Mouse (Mus musculus) megakaryocyte, adult 5-6 weeks (primary cell): ENCODE results near the gene Ctsll3. TPM values are rescaled to one million over a fixed set of nuclear protein-coding genes. Genes with fewer than 3 reads are reported as not detected.

Source experiments
- ATAC-seq: 2 replicates; pipeline ENCODE4 v1.8.0; 2016; ENCODE audit warnings: mild to moderate bottlenecking, inconsistent platforms; ENCODE audit not compliant: poor library complexity, severe bottlenecking
- total RNA-seq, 2 experiments: library from RNA; stranded (forward) in 1 of 2; stranded (reverse) in 1 of 2; fragments of 153-499, 151-499 nt in 1 of 2; fragments of 221-1000, 200-1000 nt in 1 of 2; gene quantifications; 2 replicates each; pipeline versions ENCODE4 v1.2.3 to v1.2.4; 2015 to 2017

The Ctsll3 gene
- total RNA-seq, 2 experiments from 2014 or later, result not detected

- no peak for ATAC-seq
These were observed 54.1 kb downstream of the Ctsll3 start for GRCm38 (mm10) chr13:60748556-60748955.

Other genes with a start within 250 kb of the Ctsll3 start
- 5.7 and 6.2 TPM in 2 replicates for gene Dapk1, start 200.9 kb downstream of the Ctsll3 start, total RNA-seq (2015)
- 3.7 and 5.2 TPM in 2 replicates for gene Dapk1, start 200.9 kb downstream of the Ctsll3 start, total RNA-seq (2017)
- not detected in 2 replicates for gene BC051665, start 16.5 kb downstream of the Ctsll3 start, total RNA-seq (2015)
- gene BC051665, start 16.5 kb downstream of the Ctsll3 start, total RNA-seq (2017), result not detected in 2 replicates
- 0.16 and 0.30 TPM in 2 replicates for gene 4930486L24Rik, start 61.6 kb upstream of the Ctsll3 start, total RNA-seq (2015)
- gene 4930486L24Rik, start 61.6 kb upstream of the Ctsll3 start, total RNA-seq (2017), result 0.22 TPM in 1 of 2 replicates, not detected in the other
- gene Gm49392, start 94.0 kb upstream of the Ctsll3 start, total RNA-seq (2015), result not detected in 2 replicates
- gene Gm49392, start 94.0 kb upstream of the Ctsll3 start, total RNA-seq (2017), result 0.61 TPM in 1 of 2 replicates, not detected in the other
- 1.7 and 3.0 TPM in 2 replicates for gene Ctla2b, start 94.6 kb upstream of the Ctsll3 start, total RNA-seq (2015)
- gene Ctla2b, start 94.6 kb upstream of the Ctsll3 start, total RNA-seq (2017), result 1.7 and 2.1 TPM in 2 replicates
- gene Tpbpb, start 102.0 kb upstream of the Ctsll3 start, total RNA-seq (2015), result not detected in 2 replicates
- not detected in 2 replicates for gene Tpbpb, start 102.0 kb upstream of the Ctsll3 start, total RNA-seq (2017)
- not detected in 2 replicates for gene Gm49393, start 132.7 kb upstream of the Ctsll3 start, total RNA-seq (2015)
- gene Gm49393, start 132.7 kb upstream of the Ctsll3 start, total RNA-seq (2017), result not detected in 2 replicates
- gene Gm49391, start 133.7 kb upstream of the Ctsll3 start, total RNA-seq (2015), result 1.1 TPM in 1 of 2 replicates, not detected in the other
- gene Gm49391, start 133.7 kb upstream of the Ctsll3 start, total RNA-seq (2017), result not detected in 2 replicates
- 1.6 and 5.3 TPM in 2 replicates for gene Ctla2a, start 133.8 kb upstream of the Ctsll3 start, total RNA-seq (2015)
- gene Ctla2a, start 133.8 kb upstream of the Ctsll3 start, total RNA-seq (2017), result 4.4 and 9.3 TPM in 2 replicates
- not detected in 2 replicates for gene Tpbpa, start 139.1 kb upstream of the Ctsll3 start, total RNA-seq (2015)
- not detected in 2 replicates for gene Tpbpa, start 139.1 kb upstream of the Ctsll3 start, total RNA-seq (2017)
- not detected in 2 replicates for gene Ctsj, start 203.1 kb upstream of the Ctsll3 start, total RNA-seq (2015)
- gene Ctsj, start 203.1 kb upstream of the Ctsll3 start, total RNA-seq (2017), result not detected in 2 replicates
- not detected in 2 replicates for gene Ctsq, start 237.8 kb upstream of the Ctsll3 start, total RNA-seq (2015)
- not detected in 2 replicates for gene Ctsq, start 237.8 kb upstream of the Ctsll3 start, total RNA-seq (2017)